Mouse (Mus musculus): Measurements from ENCODE around the gene Inhbe.

- TF ChIP-seq POLR2A (IDR thresholded peaks at IDR 0.05; ENCODE audit: borderline replicate concordance, low read depth, low read length) = no peak
- no peak for TF ChIP-seq CTCF (IDR thresholded peaks at IDR 0.05; ENCODE audit: low read depth, low read length)
These were observed 34.2 kb downstream of the Inhbe start for GRCm38 (mm10) chr10:127319969-127320368.

Data from bone marrow macrophage, adult 2 months (primary cell).